Mouse (Mus musculus): ENCODE measurements around the gene Tmem151a. TPM values are rescaled to one million over a fixed set of nuclear protein-coding genes. Genes with fewer than 3 reads are reported as not detected.

The Tmem151a gene
- polyA plus RNA-seq, 1 experiment: 6.0 TPM

GRCm38 (mm10) chr19:5060365-5061330 lies 24.7 kb downstream of the Tmem151a start:
- TF ChIP-seq CTCF (IDR thresholded peaks at IDR 0.05; ENCODE audit: borderline replicate concordance, insufficient read depth, low read length) (no peak), POLR2A (IDR thresholded peaks at IDR 0.05; ENCODE audit: low read depth, low read length) (peak; percentile 71)
- peaks cover 46% of the 10 kb centered on the region for H3K4me1 ChIP-seq (ENCODE audit: control insufficient read depth, insufficient read depth, low read length)
- H3K4me3 ChIP-seq (ENCODE audit: insufficient read depth, low read length): no peak overlapping the region
- H3K27ac ChIP-seq (ENCODE audit: insufficient read depth, low read length): peak overlapping the region; percentile 96

- Histone ChIP-seq H3K4me3 (ENCODE audit: insufficient read depth, low read length) (no peak overlapping the region), H3K27ac (ENCODE audit: insufficient read depth, low read length) (peak overlapping the region; percentile 96), H3K4me1 (ENCODE audit: control insufficient read depth, insufficient read depth, low read length) (peaks cover 34% of the 10 kb centered on the region)
- TF ChIP-seq POLR2A (IDR thresholded peaks at IDR 0.05; ENCODE audit: low read depth, low read length): peak; percentile 47
- TF ChIP-seq CTCF (IDR thresholded peaks at IDR 0.05; ENCODE audit: borderline replicate concordance, insufficient read depth, low read length): no peak
Observed at GRCm38 (mm10) chr19:5058801-5059771, 26.2 kb downstream of the Tmem151a start.

- TF ChIP-seq CTCF (IDR thresholded peaks at IDR 0.05; ENCODE audit: borderline replicate concordance, insufficient read depth, low read length) (no peak), POLR2A (IDR thresholded peaks at IDR 0.05; ENCODE audit: low read depth, low read length) (peak; percentile 56)
- H3K4me1 ChIP-seq (ENCODE audit: control insufficient read depth, insufficient read depth, low read length): peaks cover 34% of the 10 kb centered on the region
- peak overlapping the region; percentile 96 for H3K27ac ChIP-seq (ENCODE audit: insufficient read depth, low read length)
- no peak overlapping the region for H3K4me3 ChIP-seq (ENCODE audit: insufficient read depth, low read length)
Observed at GRCm38 (mm10) chr19:5057876-5058775, 27.2 kb downstream of the Tmem151a start.

DNA sequence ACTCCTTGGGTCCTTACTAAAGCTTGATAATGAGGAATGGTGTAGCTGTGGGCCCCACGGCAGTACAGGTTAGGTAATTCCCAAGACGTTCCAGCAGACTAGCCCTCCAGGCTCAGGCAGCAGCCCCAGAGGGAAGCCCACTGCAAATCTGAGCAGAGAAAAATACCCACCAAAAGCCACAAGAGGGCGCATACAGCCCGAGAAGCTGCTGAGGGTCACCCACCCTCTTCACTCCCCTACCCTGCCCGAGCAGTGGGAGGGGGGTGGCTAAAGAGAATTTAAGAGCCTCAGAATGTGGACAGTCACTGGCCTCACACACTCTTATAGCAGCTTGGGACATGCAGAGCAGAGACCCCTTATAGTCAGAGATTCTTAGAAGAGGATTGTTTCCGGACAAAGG lies 29.1 kb downstream of the Tmem151a start:
- TF ChIP-seq CTCF (IDR thresholded peaks at IDR 0.05; ENCODE audit: borderline replicate concordance, insufficient read depth, low read length) (0 out of 2 replicates have a peak, but pooled peaks have one; percentile 14), POLR2A (IDR thresholded peaks at IDR 0.05; ENCODE audit: low read depth, low read length) (no peak)
- peaks cover 26% of the 10 kb centered on the region for H3K4me1 ChIP-seq (ENCODE audit: control insufficient read depth, insufficient read depth, low read length)
- no peak overlapping the region for H3K4me3 ChIP-seq (ENCODE audit: insufficient read depth, low read length)
- peak overlapping the region; percentile 13; the same call in 1 of the 2 replicates for H3K27ac ChIP-seq (ENCODE audit: insufficient read depth, low read length)

DNA sequence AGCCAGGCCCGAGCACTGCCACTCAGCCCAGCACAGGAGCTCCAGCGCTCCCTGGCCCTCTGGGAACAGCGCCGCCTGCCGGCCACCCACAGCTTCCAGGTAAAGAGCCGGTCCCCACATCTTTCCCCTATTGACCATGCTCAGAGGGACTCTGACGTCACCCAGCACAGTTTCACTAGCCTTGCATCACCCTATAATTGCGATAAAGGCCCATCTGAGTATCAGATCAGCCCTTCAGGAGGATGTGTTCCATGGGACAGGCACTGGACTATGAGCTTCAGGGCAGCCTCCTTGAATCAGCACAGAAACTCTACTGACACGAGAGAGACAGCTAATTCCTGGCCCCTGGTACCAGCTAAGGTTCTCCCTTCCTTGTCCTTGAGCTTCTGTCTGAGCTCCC lies 31.4 kb downstream of the Tmem151a start:
- Histone ChIP-seq H3K27ac (ENCODE audit: insufficient read depth, low read length) (peak overlapping the region; percentile 86), H3K4me3 (ENCODE audit: insufficient read depth, low read length) (no peak overlapping the region), H3K4me1 (ENCODE audit: control insufficient read depth, insufficient read depth, low read length) (peaks cover 13% of the 10 kb centered on the region)
- TF ChIP-seq POLR2A (IDR thresholded peaks at IDR 0.05; ENCODE audit: low read depth, low read length) (peak; percentile 67), CTCF (IDR thresholded peaks at IDR 0.05; ENCODE audit: borderline replicate concordance, insufficient read depth, low read length) (peak; percentile 56)

DNA sequence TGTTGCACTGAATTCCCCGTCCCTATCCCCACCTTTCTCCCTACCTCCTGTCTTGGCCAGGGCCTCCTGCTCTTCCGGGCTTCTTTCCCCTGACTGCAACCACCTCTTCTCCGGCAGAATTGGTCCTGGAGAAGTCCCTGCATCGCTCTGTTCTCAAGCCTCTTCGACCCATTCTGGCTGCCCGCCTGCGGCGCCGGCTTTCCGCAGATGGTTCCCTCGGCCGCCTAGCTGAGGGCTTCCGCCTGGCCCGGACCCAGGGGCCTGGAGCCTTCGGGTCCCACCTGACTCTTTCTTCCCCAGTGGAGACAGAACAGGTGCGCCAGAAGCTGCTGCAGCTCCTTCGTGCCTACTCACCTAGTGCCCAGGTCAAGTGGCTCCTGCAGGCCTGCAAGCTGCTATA lies 32.5 kb downstream of the Tmem151a start:
- peak overlapping the region; percentile 10; the same call in 1 of the 2 replicates for H3K27ac ChIP-seq (ENCODE audit: insufficient read depth, low read length)
- peaks cover 5% of the 10 kb centered on the region for H3K4me1 ChIP-seq (ENCODE audit: control insufficient read depth, insufficient read depth, low read length)
- no peak for TF ChIP-seq POLR2A (IDR thresholded peaks at IDR 0.05; ENCODE audit: low read depth, low read length)
- TF ChIP-seq CTCF (IDR thresholded peaks at IDR 0.05; ENCODE audit: borderline replicate concordance, insufficient read depth, low read length): no peak
- peak overlapping the region; percentile 69 for H3K4me3 ChIP-seq (ENCODE audit: insufficient read depth, low read length)

DNA sequence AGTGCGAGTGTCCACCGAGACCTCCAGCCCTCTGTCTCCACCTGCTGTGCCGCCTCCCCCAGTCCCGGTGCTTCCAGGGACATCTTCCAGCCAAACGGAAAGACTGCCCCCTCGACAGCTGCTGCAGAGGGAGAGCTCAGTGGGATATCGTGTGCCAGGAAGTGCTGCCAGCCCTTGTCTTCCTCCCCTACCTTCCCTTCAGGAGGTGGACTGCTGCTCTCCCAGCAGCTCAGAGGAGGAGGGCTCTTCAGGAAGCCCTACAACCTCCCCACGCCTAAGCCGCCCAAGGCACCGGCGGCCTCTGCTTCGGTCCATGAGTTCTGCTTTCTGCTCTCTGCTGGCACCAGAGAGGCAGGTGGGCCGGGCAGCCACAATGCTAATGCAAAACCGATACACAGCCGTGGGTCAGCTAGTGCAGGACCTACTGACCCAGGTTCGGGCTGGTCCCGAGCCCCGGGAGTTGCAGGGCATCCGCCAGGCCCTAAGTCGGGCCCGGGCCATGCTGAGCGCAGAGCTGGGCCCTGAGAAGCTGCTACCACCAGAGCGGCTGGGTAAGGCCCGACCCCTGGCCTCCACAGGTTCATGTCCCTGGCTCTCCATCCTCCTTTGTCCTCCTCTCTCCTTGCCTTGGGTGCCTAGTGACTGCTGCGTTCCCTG lies 33.0 kb downstream of the Tmem151a start:
- TF ChIP-seq POLR2A (IDR thresholded peaks at IDR 0.05; ENCODE audit: low read depth, low read length) (peak; percentile 34; the same call in 1 of the 2 replicates), CTCF (IDR thresholded peaks at IDR 0.05; ENCODE audit: borderline replicate concordance, insufficient read depth, low read length) (no peak)
- peak overlapping the region; percentile 69 for H3K4me3 ChIP-seq (ENCODE audit: insufficient read depth, low read length)

GRCm38 (mm10) chr19:5051515-5051914 lies 33.8 kb downstream of the Tmem151a start:
- peak overlapping the region; percentile 69 for H3K4me3 ChIP-seq (ENCODE audit: insufficient read depth, low read length)
- peak overlapping the region; percentile 87 for H3K27ac ChIP-seq (ENCODE audit: insufficient read depth, low read length)
- H3K4me1 ChIP-seq (ENCODE audit: control insufficient read depth, insufficient read depth, low read length): 0 out of 2 replicates have a peak, but pooled peaks cover 2% of the 10 kb centered on the region
- TF ChIP-seq POLR2A (IDR thresholded peaks at IDR 0.05; ENCODE audit: low read depth, low read length) (peak; percentile 42; the same call in 1 of the 2 replicates), CTCF (IDR thresholded peaks at IDR 0.05; ENCODE audit: borderline replicate concordance, insufficient read depth, low read length) (no peak)

More for the DNA sequence above, 33.0 kb downstream of the Tmem151a start:
- H3K27ac ChIP-seq (ENCODE audit: insufficient read depth, low read length): peak overlapping the region; percentile 10
- 0 out of 2 replicates have a peak, but pooled peaks cover 2% of the 10 kb centered on the region for H3K4me1 ChIP-seq (ENCODE audit: control insufficient read depth, insufficient read depth, low read length)

All from embryonic fibroblast, embryonic 13.5 days (primary cell).